Mouse (Mus musculus): ENCODE results near the gene Slc25a44. TPM values are rescaled to one million over a fixed set of nuclear protein-coding genes. Genes with fewer than 3 reads are reported as not detected.
"Not testable (repeated sequence)": the region's sequence is repeated elsewhere in the genome, so short reads cannot be mapped to it uniquely, and the experiment has no call there.

Gene Slc25a44
- polyA plus RNA-seq, 1 experiment = 41.6 TPM

GRCm38 (mm10) chr3:88408953-88409352 lies 16.0 kb downstream of the Slc25a44 start:
- DNase-seq (ENCODE audit: low read depth) = no peak
- TF ChIP-seq CTCF (IDR thresholded peaks at IDR 0.05; ENCODE audit: borderline replicate concordance, extremely low read depth, insufficient read depth, insufficient read length) = no peak
- TF ChIP-seq POLR2A (IDR thresholded peaks at IDR 0.05; ENCODE audit: borderline replicate concordance, extremely low read depth, insufficient read depth, insufficient read length, poor library complexity, severe bottlenecking) = no peak

GRCm38 (mm10) chr3:88407529-88407928 lies 17.4 kb downstream of the Slc25a44 start:
- DNase-seq (ENCODE audit: low read depth) = no peak
- TF ChIP-seq CTCF (IDR thresholded peaks at IDR 0.05; ENCODE audit: borderline replicate concordance, extremely low read depth, insufficient read depth, insufficient read length) = no peak
- no peak for TF ChIP-seq POLR2A (IDR thresholded peaks at IDR 0.05; ENCODE audit: borderline replicate concordance, extremely low read depth, insufficient read depth, insufficient read length, poor library complexity, severe bottlenecking)

GRCm38 (mm10) chr3:88407090-88407489 lies 17.8 kb downstream of the Slc25a44 start:
- TF ChIP-seq CTCF (IDR thresholded peaks at IDR 0.05; ENCODE audit: borderline replicate concordance, extremely low read depth, insufficient read depth, insufficient read length) (peak; percentile 86; the same call in 1 of the 2 replicates), POLR2A (IDR thresholded peaks at IDR 0.05; ENCODE audit: borderline replicate concordance, extremely low read depth, insufficient read depth, insufficient read length, poor library complexity, severe bottlenecking) (no peak)
- peak; percentile 95 for DNase-seq (ENCODE audit: low read depth)

DNA sequence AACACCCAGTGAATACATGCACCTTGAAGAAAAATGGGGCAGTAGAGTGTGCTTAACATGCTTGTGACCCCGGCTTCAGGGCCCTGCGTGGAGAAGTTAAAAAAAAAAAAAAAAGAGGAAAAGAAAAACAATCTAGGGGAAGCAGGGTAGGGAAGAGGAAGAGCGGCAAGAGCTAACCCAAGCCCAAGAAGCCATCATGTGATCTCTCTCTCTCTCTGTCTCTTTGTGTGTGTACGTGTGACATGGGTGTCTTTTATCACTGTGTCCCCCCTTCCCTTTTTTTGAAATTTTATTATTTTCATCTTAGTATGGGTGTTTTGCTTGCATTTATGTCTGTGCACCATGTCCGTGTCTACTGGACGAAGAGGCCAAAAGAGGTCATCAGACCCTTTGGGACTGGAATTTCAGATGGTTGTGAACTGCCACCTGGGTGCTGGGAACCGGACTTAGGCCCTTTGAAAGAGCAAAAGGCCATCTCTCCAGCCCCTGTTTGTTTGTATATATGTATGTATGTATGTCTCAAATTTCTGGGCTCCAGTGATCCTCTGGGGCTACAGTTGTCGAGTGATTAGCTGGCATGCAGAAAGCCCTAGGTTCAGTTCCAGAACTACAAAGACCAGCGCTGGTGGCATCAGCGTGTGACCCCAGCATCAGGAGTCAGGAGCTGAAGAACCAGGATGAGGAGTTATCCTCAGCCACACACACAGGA lies 21.3 kb downstream of the Slc25a44 start:
- no peak for DNase-seq (ENCODE audit: low read depth)
- TF ChIP-seq CTCF (IDR thresholded peaks at IDR 0.05; ENCODE audit: borderline replicate concordance, extremely low read depth, insufficient read depth, insufficient read length) = no peak
- no peak for TF ChIP-seq POLR2A (IDR thresholded peaks at IDR 0.05; ENCODE audit: borderline replicate concordance, extremely low read depth, insufficient read depth, insufficient read length, poor library complexity, severe bottlenecking)

DNA sequence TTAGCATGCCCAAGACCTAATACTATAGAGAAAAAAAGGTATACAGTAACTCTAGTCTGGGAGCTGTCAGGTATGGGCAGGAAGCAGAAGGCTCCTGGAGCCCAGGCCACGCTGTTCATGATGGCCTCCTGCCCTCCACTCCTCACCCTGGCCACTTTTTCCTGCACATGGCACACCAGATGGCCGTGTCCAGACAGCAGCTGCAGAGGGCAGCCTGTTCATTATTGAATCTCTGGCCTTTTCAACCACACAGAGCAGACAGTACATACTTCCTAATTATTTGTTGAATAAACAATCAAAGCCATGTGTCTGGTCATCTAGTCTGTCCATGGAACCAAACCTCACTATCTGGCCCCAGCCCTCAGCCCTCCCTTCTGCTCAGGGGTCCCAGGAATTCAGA lies 26.3 kb downstream of the Slc25a44 start:
- TF ChIP-seq POLR2A (IDR thresholded peaks at IDR 0.05; ENCODE audit: borderline replicate concordance, extremely low read depth, insufficient read depth, insufficient read length, poor library complexity, severe bottlenecking) (no peak), CTCF (IDR thresholded peaks at IDR 0.05; ENCODE audit: borderline replicate concordance, extremely low read depth, insufficient read depth, insufficient read length) (no peak)
- DNase-seq (ENCODE audit: low read depth) = no peak

- no peak for DNase-seq (ENCODE audit: low read depth)
- TF ChIP-seq CTCF (IDR thresholded peaks at IDR 0.05; ENCODE audit: borderline replicate concordance, extremely low read depth, insufficient read depth, insufficient read length) = no peak
- TF ChIP-seq POLR2A (IDR thresholded peaks at IDR 0.05; ENCODE audit: borderline replicate concordance, extremely low read depth, insufficient read depth, insufficient read length, poor library complexity, severe bottlenecking) = no peak
These were observed 29.2 kb downstream of the Slc25a44 start for GRCm38 (mm10) chr3:88395742-88396141.

DNA sequence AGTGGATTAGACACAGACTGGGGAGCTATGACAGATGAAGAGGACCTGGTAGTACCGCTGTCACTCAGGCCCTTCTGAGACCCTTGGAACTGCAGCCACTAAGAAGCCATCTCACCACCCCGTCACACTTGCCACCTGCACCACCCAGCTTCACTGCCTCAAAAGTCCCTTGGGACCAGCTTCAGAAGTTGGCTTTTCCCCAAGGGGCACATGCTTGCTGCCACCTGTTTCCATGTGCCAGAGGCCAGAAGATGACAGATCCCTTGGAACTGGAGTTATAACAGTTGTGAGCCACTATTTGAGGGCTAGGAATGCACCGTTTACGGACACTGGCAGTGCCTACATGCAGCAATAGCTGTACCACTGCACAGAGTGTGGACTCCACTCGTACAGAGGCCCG lies 29.7 kb downstream of the Slc25a44 start:
- TF ChIP-seq CTCF (IDR thresholded peaks at IDR 0.05; ENCODE audit: borderline replicate concordance, extremely low read depth, insufficient read depth, insufficient read length) = no peak
- no peak for TF ChIP-seq POLR2A (IDR thresholded peaks at IDR 0.05; ENCODE audit: borderline replicate concordance, extremely low read depth, insufficient read depth, insufficient read length, poor library complexity, severe bottlenecking)
- no peak for DNase-seq (ENCODE audit: low read depth)

- no peak for DNase-seq (ENCODE audit: low read depth)
- TF ChIP-seq CTCF (IDR thresholded peaks at IDR 0.05; ENCODE audit: borderline replicate concordance, extremely low read depth, insufficient read depth, insufficient read length) (no peak), POLR2A (IDR thresholded peaks at IDR 0.05; ENCODE audit: borderline replicate concordance, extremely low read depth, insufficient read depth, insufficient read length, poor library complexity, severe bottlenecking) (no peak)
These were observed 31.1 kb downstream of the Slc25a44 start for GRCm38 (mm10) chr3:88393776-88394375.

DNA sequence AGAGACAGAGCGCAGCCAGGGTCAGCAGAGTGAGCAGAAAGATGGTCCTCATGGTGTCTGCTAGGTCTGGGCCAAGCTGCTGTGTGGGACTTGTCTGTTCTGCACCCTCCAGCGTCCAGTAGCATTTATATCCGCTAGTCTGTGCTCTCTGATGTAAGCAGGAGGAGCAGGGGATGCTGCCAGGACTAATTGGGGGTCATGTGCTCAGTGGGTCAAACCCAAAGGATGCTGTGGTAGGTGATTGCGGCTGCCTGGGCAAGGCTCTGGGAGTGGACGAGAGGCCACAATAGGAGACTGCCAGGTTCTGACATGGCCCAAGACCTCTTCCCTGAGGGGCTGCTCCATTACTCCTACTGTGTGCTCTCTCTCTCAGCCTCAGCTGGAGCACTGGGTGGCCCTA lies 40.6 kb downstream of the Slc25a44 start, which contains the start of gene Bglap:
Gene Bglap, minus strand, starts transcription at position 101 of the 400 bp plus-strand sequence.
- DNase-seq (ENCODE audit: low read depth) = no peak
- TF ChIP-seq POLR2A (IDR thresholded peaks at IDR 0.05; ENCODE audit: borderline replicate concordance, extremely low read depth, insufficient read depth, insufficient read length, poor library complexity, severe bottlenecking) (no peak), CTCF (IDR thresholded peaks at IDR 0.05; ENCODE audit: borderline replicate concordance, extremely low read depth, insufficient read depth, insufficient read length) (no peak)

DNA sequence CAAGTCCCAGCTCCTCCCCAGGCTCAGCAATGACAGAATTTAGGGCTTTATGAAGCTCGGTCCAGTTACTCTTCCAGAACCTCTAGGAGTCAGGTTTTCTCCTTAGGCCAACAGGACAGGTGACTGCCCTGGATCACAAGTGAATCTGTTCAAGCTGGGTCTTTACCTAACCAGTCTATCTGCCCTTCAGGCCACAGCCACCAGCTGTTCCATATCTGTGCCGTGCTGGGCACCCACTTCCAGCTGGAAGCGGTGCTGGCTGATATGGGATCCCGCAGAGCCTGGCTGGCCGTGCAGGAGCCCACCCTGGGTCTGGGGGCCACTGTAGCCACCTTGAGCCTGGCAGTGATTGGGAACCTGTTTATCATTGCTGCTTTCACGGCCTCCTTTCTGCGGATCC lies 42.6 kb downstream of the Slc25a44 start:
- not testable (repeated sequence) for DNase-seq (ENCODE audit: low read depth)

GRCm38 (mm10) chr3:88381389-88382315 lies 43.3 kb downstream of the Slc25a44 start:
- DNase-seq (ENCODE audit: low read depth) = peak; percentile 85

GRCm38 (mm10) chr3:88378599-88378998 lies 46.3 kb downstream of the Slc25a44 start, which contains the start of gene Bglap2:
Gene Bglap2 (minus strand): TSS chr3:88378699.
- not testable (repeated sequence) for DNase-seq (ENCODE audit: low read depth)

GRCm38 (mm10) chr3:88376644-88377043 lies 48.3 kb downstream of the Slc25a44 start:
- not testable (repeated sequence) for DNase-seq (ENCODE audit: low read depth)

DNA sequence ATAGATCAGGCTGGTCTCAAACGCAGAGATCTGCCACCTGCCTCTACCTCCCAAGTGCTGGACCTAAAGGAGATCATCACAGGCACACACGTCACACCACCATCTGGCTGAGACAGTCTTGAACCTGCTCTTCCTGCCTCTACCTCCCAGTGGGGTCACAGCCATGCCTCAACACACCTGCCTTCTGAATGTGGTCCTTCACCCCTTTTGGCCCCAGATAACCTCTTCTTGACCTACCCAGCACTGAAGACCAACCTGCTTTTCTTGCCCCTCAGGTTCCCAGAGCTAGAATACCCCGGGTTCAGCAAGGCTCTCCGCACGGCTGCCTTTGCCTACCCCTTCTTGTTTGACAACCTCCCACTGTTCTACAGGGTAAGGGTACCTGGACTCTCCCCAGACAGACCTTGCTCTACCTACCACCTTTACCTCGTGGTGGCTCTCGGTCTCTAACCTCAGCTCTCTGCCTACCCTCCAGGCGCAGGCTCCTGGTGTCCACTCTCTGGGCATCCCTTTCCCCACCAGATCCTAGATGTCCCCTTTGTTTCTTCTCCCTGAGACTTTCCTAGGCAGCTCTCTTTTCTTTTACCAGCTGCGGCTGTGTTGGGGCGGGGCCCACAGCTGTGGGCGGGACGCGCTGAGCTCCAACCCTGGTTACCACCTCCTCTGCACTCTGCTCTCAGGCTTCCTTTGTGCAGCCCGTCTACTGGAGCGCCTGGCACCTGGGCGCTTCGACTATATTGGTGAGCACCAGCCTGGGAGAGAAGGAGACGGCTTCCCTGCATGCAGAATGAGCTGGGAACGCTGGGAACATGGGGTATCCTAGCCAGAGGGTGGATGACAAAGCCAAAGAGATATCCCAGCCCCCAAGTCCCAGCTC lies 49.0 kb downstream of the Slc25a44 start:
- peak; percentile 79 for DNase-seq (ENCODE audit: low read depth)

DNA sequence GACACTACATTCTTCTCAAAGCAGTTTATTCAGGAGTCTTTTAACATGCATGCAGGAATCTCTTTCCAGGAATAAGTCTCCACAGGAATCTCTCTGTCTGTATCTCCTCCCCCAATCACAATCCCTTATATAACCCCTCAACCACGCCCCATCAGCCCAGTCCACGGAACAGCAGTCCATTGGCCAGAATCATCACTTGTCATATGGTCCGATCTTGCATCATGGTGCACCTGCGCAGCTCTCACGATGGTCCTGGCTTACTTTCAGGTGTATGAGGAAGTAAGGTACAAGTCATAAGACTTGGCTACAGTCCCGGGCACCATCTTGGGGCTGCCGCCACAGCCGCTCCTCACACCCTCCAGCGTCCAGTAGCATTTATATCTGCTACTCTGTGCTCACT lies 52.3 kb downstream of the Slc25a44 start, which contains the start of gene Bglap3:
Gene Bglap3, minus strand, starts transcription at position 101 of the 400 bp plus-strand sequence.
- not testable (repeated sequence) for DNase-seq (ENCODE audit: low read depth)

DNA sequence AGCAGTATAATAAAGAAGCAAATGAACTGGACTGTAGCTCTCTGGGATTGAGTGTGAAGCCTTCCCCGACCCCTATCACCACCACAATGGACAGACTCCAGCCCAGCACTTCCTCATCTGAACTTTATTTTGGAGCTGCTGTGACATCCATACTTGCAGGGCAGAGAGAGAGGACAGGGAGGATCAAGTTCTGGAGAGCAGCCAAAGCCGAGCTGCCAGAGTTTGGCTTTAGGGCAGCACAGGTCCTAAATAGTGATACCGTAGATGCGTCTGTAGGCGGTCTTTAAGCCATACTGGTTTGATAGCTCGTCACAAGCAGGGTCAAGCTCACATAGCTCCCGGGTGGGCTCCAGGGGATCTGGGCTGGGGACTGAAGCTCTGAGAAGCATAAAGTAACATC lies 56.4 kb downstream of the Slc25a44 start:
- DNase-seq (ENCODE audit: low read depth) = not testable (repeated sequence)

All from brain, embryonic 14.5 days (tissue).